Mouse (Mus musculus): ENCODE results near the gene Rln3. TPM values are rescaled to one million over a fixed set of nuclear protein-coding genes. Genes with fewer than 3 reads are reported as not detected.

Rln3 gene
- total and polyA plus RNA-seq, 3 experiments: not detected

- TF ChIP-seq TAL1 (conservative IDR thresholded peaks at IDR 0.05; ENCODE audit: low read depth, low read length) (no peak), CTCF (IDR thresholded peaks at IDR 0.05; ENCODE audit: low read depth, low read length) (no peak), GATA1 (IDR thresholded peaks at IDR 0.05; ENCODE audit: borderline replicate concordance, low read length) (no peak), POLR2AphosphoS5 (IDR thresholded peaks at IDR 0.05; ENCODE audit: insufficient replicate concordance, low read depth, low read length) (no peak), GATA2 (IDR thresholded peaks at IDR 0.05; ENCODE audit: borderline replicate concordance, low read depth, low read length) (no peak)
- Histone ChIP-seq H3K4me1 (ENCODE audit: insufficient read depth, low read depth, low read length) (peaks cover 53% of the 10 kb centered on the region), H3K4me3 (ENCODE audit: low read depth, low read length) (no peak overlapping the region), H3K36me3 (replicated peaks) (peaks cover 72% of the 10 kb centered on the region), H3K27me3 (ENCODE audit: insufficient read depth, low read length) (no peaks in the 10 kb centered on the region), H3K9me3 (replicated peaks) (no peaks in the 10 kb centered on the region)
- no peak for DNase-seq (ENCODE audit: low spot score)
- no peak for ATAC-seq (ENCODE audit: extremely low read depth, insufficient number of reproducible peaks, low FRiP score, poor library complexity, severe bottlenecking)
Observed at GRCm38 (mm10) chr8:84071921-84072320, 27.1 kb upstream of the Rln3 start.

GRCm38 (mm10) chr8:84070667-84071066 is 25.9 kb upstream of the Rln3 start:
- no peak overlapping the region for H3K4me3 ChIP-seq (ENCODE audit: low read depth, low read length)
- no peak for TF ChIP-seq GATA2 (IDR thresholded peaks at IDR 0.05; ENCODE audit: borderline replicate concordance, low read depth, low read length)
- TF ChIP-seq TAL1 (conservative IDR thresholded peaks at IDR 0.05; ENCODE audit: low read depth, low read length): no peak
- no peak for TF ChIP-seq POLR2AphosphoS5 (IDR thresholded peaks at IDR 0.05; ENCODE audit: insufficient replicate concordance, low read depth, low read length)
- TF ChIP-seq CTCF (IDR thresholded peaks at IDR 0.05; ENCODE audit: low read depth, low read length): no peak
- no peak for TF ChIP-seq GATA1 (IDR thresholded peaks at IDR 0.05; ENCODE audit: borderline replicate concordance, low read length)
- peaks cover 53% of the 10 kb centered on the region for H3K4me1 ChIP-seq (ENCODE audit: insufficient read depth, low read depth, low read length)
- no peaks in the 10 kb centered on the region for H3K27me3 ChIP-seq (ENCODE audit: insufficient read depth, low read length)
- H3K9me3 ChIP-seq (replicated peaks): no peaks in the 10 kb centered on the region
- ATAC-seq (ENCODE audit: extremely low read depth, insufficient number of reproducible peaks, low FRiP score, poor library complexity, severe bottlenecking) (no peak), DNase-seq (ENCODE audit: low spot score) (no peak)
- peaks cover 59% of the 10 kb centered on the region for H3K36me3 ChIP-seq (replicated peaks)

DNA sequence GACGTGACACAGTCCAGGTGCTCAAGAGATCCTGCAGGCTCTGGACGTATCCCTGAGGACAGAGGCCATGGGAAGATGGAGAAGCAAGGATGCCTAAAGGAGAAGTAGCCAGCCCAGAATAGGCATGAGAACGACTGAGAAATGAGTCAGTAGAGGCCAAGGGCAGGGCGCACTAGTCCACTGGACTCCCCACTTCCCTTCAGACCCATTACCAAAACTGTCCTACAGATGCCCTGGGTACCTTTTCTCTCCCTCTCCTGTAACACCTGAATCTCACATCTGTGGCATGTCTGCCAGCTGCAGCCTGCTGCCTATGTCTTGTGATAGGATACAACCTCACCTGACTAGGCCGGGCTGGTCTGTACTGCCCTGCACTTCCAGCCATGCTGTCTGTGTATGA is 25.4 kb upstream of the Rln3 start:
- DNase-seq (ENCODE audit: low spot score) (no peak), ATAC-seq (ENCODE audit: extremely low read depth, insufficient number of reproducible peaks, low FRiP score, poor library complexity, severe bottlenecking) (no peak)
- H3K9me3 ChIP-seq (replicated peaks): no peaks in the 10 kb centered on the region
- H3K4me1 ChIP-seq (ENCODE audit: insufficient read depth, low read depth, low read length): peaks cover 54% of the 10 kb centered on the region
- H3K27me3 ChIP-seq (ENCODE audit: insufficient read depth, low read length): no peaks in the 10 kb centered on the region
- TF ChIP-seq POLR2AphosphoS5 (IDR thresholded peaks at IDR 0.05; ENCODE audit: insufficient replicate concordance, low read depth, low read length): no peak
- no peak for TF ChIP-seq TAL1 (conservative IDR thresholded peaks at IDR 0.05; ENCODE audit: low read depth, low read length)
- TF ChIP-seq GATA1 (IDR thresholded peaks at IDR 0.05; ENCODE audit: borderline replicate concordance, low read length): no peak
- no peak overlapping the region for H3K4me3 ChIP-seq (ENCODE audit: low read depth, low read length)
- H3K36me3 ChIP-seq (replicated peaks): peaks cover 55% of the 10 kb centered on the region

- TF ChIP-seq GATA1 (IDR thresholded peaks at IDR 0.05; ENCODE audit: borderline replicate concordance, low read length): no peak
- no peak for TF ChIP-seq POLR2AphosphoS5 (IDR thresholded peaks at IDR 0.05; ENCODE audit: insufficient replicate concordance, low read depth, low read length)
- no peak for TF ChIP-seq TAL1 (conservative IDR thresholded peaks at IDR 0.05; ENCODE audit: low read depth, low read length)
- TF ChIP-seq CTCF (IDR thresholded peaks at IDR 0.05; ENCODE audit: low read depth, low read length): no peak
- no peak for TF ChIP-seq GATA2 (IDR thresholded peaks at IDR 0.05; ENCODE audit: borderline replicate concordance, low read depth, low read length)
- Histone ChIP-seq H3K4me1 (ENCODE audit: insufficient read depth, low read depth, low read length) (peaks cover 59% of the 10 kb centered on the region), H3K36me3 (replicated peaks) (peaks cover 50% of the 10 kb centered on the region), H3K9me3 (replicated peaks) (no peaks in the 10 kb centered on the region), H3K27me3 (ENCODE audit: insufficient read depth, low read length) (no peaks in the 10 kb centered on the region), H3K4me3 (ENCODE audit: low read depth, low read length) (no peak overlapping the region)
- DNase-seq (ENCODE audit: low spot score) (no peak), ATAC-seq (ENCODE audit: extremely low read depth, insufficient number of reproducible peaks, low FRiP score, poor library complexity, severe bottlenecking) (no peak)
Observed at GRCm38 (mm10) chr8:84069750-84070149, 24.9 kb upstream of the Rln3 start.

DNA sequence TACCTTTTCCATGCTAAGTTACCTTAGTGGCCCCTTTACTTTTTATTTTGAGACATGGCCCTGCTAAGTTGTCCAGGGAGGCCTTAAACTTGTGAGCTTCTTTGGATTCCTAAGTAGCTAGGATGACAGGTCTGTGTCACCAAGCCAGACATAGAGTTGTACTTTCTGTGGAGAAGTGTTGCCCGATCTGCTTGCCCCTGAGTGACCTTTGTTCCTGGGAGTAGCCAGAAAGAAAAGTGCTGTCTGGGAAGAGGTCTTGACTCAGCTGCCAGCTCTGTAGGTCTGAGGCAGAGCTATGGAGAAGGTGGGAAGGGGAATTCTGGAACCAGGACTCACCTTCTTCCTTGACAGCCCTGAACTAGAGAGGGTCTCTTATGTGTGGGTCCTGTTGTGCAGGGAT is 24.4 kb upstream of the Rln3 start:
- peaks cover 64% of the 10 kb centered on the region for H3K4me1 ChIP-seq (ENCODE audit: insufficient read depth, low read depth, low read length)
- no peak overlapping the region for H3K4me3 ChIP-seq (ENCODE audit: low read depth, low read length)
- TF ChIP-seq CTCF (IDR thresholded peaks at IDR 0.05; ENCODE audit: low read depth, low read length) (no peak), TAL1 (conservative IDR thresholded peaks at IDR 0.05; ENCODE audit: low read depth, low read length) (no peak), POLR2AphosphoS5 (IDR thresholded peaks at IDR 0.05; ENCODE audit: insufficient replicate concordance, low read depth, low read length) (no peak), GATA2 (IDR thresholded peaks at IDR 0.05; ENCODE audit: borderline replicate concordance, low read depth, low read length) (no peak), GATA1 (IDR thresholded peaks at IDR 0.05; ENCODE audit: borderline replicate concordance, low read length) (no peak)
- H3K9me3 ChIP-seq (replicated peaks): no peaks in the 10 kb centered on the region
- peaks cover 44% of the 10 kb centered on the region for H3K36me3 ChIP-seq (replicated peaks)
- DNase-seq (ENCODE audit: low spot score): no peak
- no peaks in the 10 kb centered on the region for H3K27me3 ChIP-seq (ENCODE audit: insufficient read depth, low read length)
- ATAC-seq (ENCODE audit: extremely low read depth, insufficient number of reproducible peaks, low FRiP score, poor library complexity, severe bottlenecking): no peak

DNA sequence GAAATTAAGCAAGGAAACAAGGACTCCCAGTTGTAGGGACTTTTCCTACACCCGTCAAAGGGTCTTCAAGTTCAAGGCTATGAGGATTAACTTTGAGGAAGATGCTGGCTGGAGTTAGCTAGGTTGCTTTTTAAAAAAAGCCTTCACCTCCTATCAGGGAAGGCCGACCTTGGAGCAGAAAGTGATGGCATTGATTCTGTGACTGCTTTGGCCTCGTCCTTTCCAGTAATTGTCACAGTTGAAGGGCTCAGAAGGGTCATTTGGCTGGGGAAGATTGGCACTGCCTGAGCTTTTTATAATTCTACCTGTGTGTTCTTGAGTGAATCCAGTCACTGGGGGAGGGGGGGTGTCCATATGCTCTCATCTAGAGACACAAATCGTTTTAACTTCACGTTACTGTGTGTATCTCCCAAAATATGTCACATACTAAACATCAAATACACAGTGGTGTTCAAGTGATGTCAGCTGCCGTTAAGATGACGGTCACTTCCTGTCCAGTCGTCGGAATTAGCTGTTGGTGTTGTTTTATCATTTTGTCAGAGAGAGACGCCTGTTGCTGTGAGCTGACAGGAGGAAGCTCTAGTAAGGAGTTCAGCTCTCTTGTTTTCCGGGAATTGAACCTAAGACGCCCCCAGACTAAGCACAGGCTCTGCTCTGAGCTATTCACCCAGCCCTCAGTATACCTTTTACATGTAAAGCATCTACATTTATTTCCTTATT is 23.7 kb upstream of the Rln3 start:
- ATAC-seq (ENCODE audit: extremely low read depth, insufficient number of reproducible peaks, low FRiP score, poor library complexity, severe bottlenecking): no peak
- TF ChIP-seq GATA2 (IDR thresholded peaks at IDR 0.05; ENCODE audit: borderline replicate concordance, low read depth, low read length) (no peak), GATA1 (IDR thresholded peaks at IDR 0.05; ENCODE audit: borderline replicate concordance, low read length) (no peak), CTCF (IDR thresholded peaks at IDR 0.05; ENCODE audit: low read depth, low read length) (no peak), TAL1 (conservative IDR thresholded peaks at IDR 0.05; ENCODE audit: low read depth, low read length) (no peak), POLR2AphosphoS5 (IDR thresholded peaks at IDR 0.05; ENCODE audit: insufficient replicate concordance, low read depth, low read length) (no peak)

More for the DNA sequence above, 23.7 kb upstream of the Rln3 start:
- H3K4me3 ChIP-seq (ENCODE audit: low read depth, low read length): no peak overlapping the region; the same call in 1 of the 2 replicates
- no peaks in the 10 kb centered on the region for H3K27me3 ChIP-seq (ENCODE audit: insufficient read depth, low read length)
- peaks cover 71% of the 10 kb centered on the region for H3K4me1 ChIP-seq (ENCODE audit: insufficient read depth, low read depth, low read length)
- H3K36me3 ChIP-seq (replicated peaks): peaks cover 39% of the 10 kb centered on the region
- DNase-seq (ENCODE audit: low spot score): no peak
- no peaks in the 10 kb centered on the region for H3K9me3 ChIP-seq (replicated peaks)
